ENCODE assay signal across 10 mouse cellular contexts in the genomic region with DNA sequence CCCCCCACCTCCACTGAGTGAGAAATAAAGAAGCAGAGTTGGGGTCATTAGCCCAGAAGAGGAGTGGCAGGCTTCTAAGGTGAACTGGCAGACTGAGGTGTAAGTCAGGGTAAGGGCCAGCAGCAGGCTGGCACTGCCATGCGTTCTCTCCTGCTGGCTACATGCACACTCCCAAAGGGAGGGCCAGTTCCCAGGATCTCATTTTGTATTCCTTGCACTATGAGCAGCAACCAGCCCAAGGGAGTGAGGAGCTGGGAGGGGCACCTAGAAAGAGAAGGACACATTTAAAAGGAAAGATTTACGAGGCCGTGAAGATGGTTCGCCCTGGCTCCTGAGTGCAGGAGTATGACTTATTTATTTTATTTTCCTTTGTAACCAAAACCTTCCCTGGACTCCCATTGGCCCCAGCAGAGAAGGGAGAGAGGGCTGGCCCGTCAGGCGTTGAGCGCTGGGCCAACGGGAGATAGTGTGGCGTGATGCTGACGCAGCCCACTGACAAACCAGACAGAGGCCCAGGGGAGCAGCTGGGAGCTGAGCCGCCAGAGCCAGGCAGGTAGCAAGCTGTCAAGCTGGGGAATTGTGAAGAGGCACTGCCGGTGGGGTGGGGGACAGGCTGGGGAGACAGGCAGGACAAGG.
DNase-seq lines count a peak whose midpoint lies in the region; ATAC-seq and TF ChIP-seq lines count a peak whose summit lies in the region.
"Had no signal": no experiment of that assay in that cellular context is flagged by ENCODE, and none has a peak within 500 bp of the region (broad histone marks: within the 10 kb centered on the region; RNA-seq: fewer than 3 reads in every experiment).

No protein-coding gene starts in this region.

- no peaks in the 10 kb centered on the region for H3K27me3 ChIP-seq in intestine, embryonic 16.5 days (replicated peaks; ENCODE audit: control insufficient read depth, insufficient read depth, low read length)
- no peaks in the 10 kb centered on the region for H3K27me3 ChIP-seq in stomach, embryonic 15.5 days (replicated peaks)
- no peaks in the 10 kb centered on the region for H3K27me3 ChIP-seq in forebrain, embryonic 10.5 days (ENCODE audit: poor library complexity, severe bottlenecking)
- H3K27me3 ChIP-seq: liver, embryonic 13.5 days had no signal

- no peaks in the 10 kb centered on the region for H3K9me3 ChIP-seq in intestine, embryonic 16.5 days (ENCODE audit: control insufficient read depth, low read length)
- no peaks in the 10 kb centered on the region for H3K9me3 ChIP-seq in stomach, embryonic 15.5 days
- no peaks in the 10 kb centered on the region for H3K9me3 ChIP-seq in forebrain, embryonic 10.5 days
- H3K9me3 ChIP-seq: G1E; liver, embryonic 13.5 days had no signal

- H3K27ac ChIP-seq in gastrocnemius, adult 2 months, result no peak overlapping the region
- no peak overlapping the region for H3K27ac ChIP-seq in intestine, embryonic 16.5 days (ENCODE audit: low read length)
- no peak overlapping the region for H3K27ac ChIP-seq in stomach, embryonic 15.5 days
- H3K27ac ChIP-seq in forebrain, embryonic 10.5 days, result no peak overlapping the region; the same call in 1 of the 2 replicates
- H3K27ac ChIP-seq: liver, embryonic 13.5 days had no signal

- peak overlapping the region; percentile 28 for H3K4me3 ChIP-seq in gastrocnemius, adult 2 months
- H3K4me3 ChIP-seq in intestine, embryonic 16.5 days (ENCODE audit: low read length), result no peak overlapping the region
- no peak overlapping the region for H3K4me3 ChIP-seq in stomach, embryonic 15.5 days (replicated peaks)
- H3K4me3 ChIP-seq in forebrain, embryonic 10.5 days, result no peak overlapping the region
- H3K4me3 ChIP-seq: liver, embryonic 13.5 days had no signal

- peak; percentile 83 for ATAC-seq in intestine, embryonic 16.5 days
- no peak for ATAC-seq in stomach, embryonic 15.5 days (ENCODE audit: insufficient read depth, low FRiP score, low read depth)

- 0 out of 2 replicates have a peak overlapping the region, but pooled peaks have one; percentile 3 for H3K9ac ChIP-seq in intestine, embryonic 16.5 days (ENCODE audit: low read depth, low read length)
- H3K9ac ChIP-seq in stomach, embryonic 15.5 days, result no peak overlapping the region
- H3K9ac ChIP-seq: liver, embryonic 13.5 days had no signal

- DNase-seq in gastrocnemius, adult 2 months, result peak; percentile 44
- DNase-seq in gastrocnemius, postnatal 10 days, result no peak
- peak; percentile 18 for DNase-seq in ovary, postnatal 14 days (ENCODE audit: low spot score)
- DNase-seq in ovary, adult 18-20 months (ENCODE audit: low spot score), result no peak
- no peak for DNase-seq in thymus, postnatal 0 days (ENCODE audit: low spot score)
- DNase-seq in forebrain, embryonic 10.5 days (ENCODE audit: extremely low spot score, low spot score), result no peak
- DNase-seq: liver, embryonic 13.5 days had no signal

- no peak for TF ChIP-seq CTCF in gastrocnemius, adult 2 months (IDR thresholded peaks at IDR 0.05)

- intact Hi-C loops in gastrocnemius, adult 2 months (cut with DNase I), result no loop called here

- peak overlapping the region; percentile 17 for H3K4me2 ChIP-seq in intestine, embryonic 16.5 days (ENCODE audit: low read depth, low read length)
- peak overlapping the region; percentile 35 for H3K4me2 ChIP-seq in stomach, embryonic 15.5 days
- H3K4me2 ChIP-seq: liver, embryonic 13.5 days had no signal

- H3K36me3 ChIP-seq in intestine, embryonic 16.5 days (ENCODE audit: control insufficient read depth, insufficient read depth, low read length), result no peaks in the 10 kb centered on the region
- H3K36me3 ChIP-seq in stomach, embryonic 15.5 days, result no peaks in the 10 kb centered on the region
- H3K36me3 ChIP-seq in forebrain, embryonic 10.5 days (replicated peaks), result no peaks in the 10 kb centered on the region
- H3K36me3 ChIP-seq: G1E; liver, embryonic 13.5 days had no signal

- no peaks in the 10 kb centered on the region for H3K4me1 ChIP-seq in intestine, embryonic 16.5 days (ENCODE audit: control insufficient read depth, insufficient read depth, low read length)
- H3K4me1 ChIP-seq in stomach, embryonic 15.5 days, result 0 out of 2 replicates have a peak, but pooled peaks cover 5% of the 10 kb centered on the region
- peaks cover 3% of the 10 kb centered on the region; the same call in 1 of the 2 replicates for H3K4me1 ChIP-seq in forebrain, embryonic 10.5 days
- H3K4me1 ChIP-seq: liver, embryonic 13.5 days had no signal

- 32% methylated on average over 12 of the region's 12 CpGs for WGBS in intestine, embryonic 16.5 days
- 30% methylated on average over 12 of the region's 12 CpGs for WGBS in stomach, embryonic 15.5 days
- WGBS in forebrain, embryonic 10.5 days, result 62% methylated on average over 12 of the region's 12 CpGs

Comparison
In these comparisons a context has a peak if more than half of its experiments do, and no peak if none do; other contexts are left out.
1. DNase-seq: peak in gastrocnemius, adult 2 months (single experiment) and ovary, postnatal 14 days (single experiment); none in gastrocnemius, postnatal 10 days (single experiment), ovary, adult 18-20 months (single experiment), thymus, postnatal 0 days (single experiment) and forebrain, embryonic 10.5 days (single experiment).